8 mouse cellular contexts compared by ENCODE assay signal in genomic region chr2:30418259-30418658, GRCm38 (mm10). TPM values are rescaled to one million over a fixed set of nuclear protein-coding genes. Genes with fewer than 3 reads are reported as not detected.
DNase-seq lines count a peak whose midpoint lies in the region; ATAC-seq and TF ChIP-seq lines count a peak whose summit lies in the region.

No protein-coding gene starts in this region.

- peaks cover 68% of the 10 kb centered on the region for H3K79me2 ChIP-seq in myocyte (ENCODE audit: control insufficient read depth, insufficient read depth)

- H3K4me2 ChIP-seq in kidney, postnatal 0 days (ENCODE audit: low read length): peak overlapping the region; percentile 77; the same call in 1 of the 2 replicates
- peak overlapping the region; percentile 37 for H3K4me2 ChIP-seq in hindbrain, postnatal 0 days (ENCODE audit: low read depth, low read length)
- H3K4me2 ChIP-seq in myocyte (ENCODE audit: low read depth): peak overlapping the region; percentile 94

- peaks cover 25% of the 10 kb centered on the region for H3K4me1 ChIP-seq in kidney, postnatal 0 days (replicated peaks; ENCODE audit: insufficient read depth, low read length)
- H3K4me1 ChIP-seq in hindbrain, postnatal 0 days (ENCODE audit: insufficient read depth, low read length): peaks cover 18% of the 10 kb centered on the region

- intact Hi-C loops in gastrocnemius, postnatal 14 days (cut with DNase I; ENCODE audit: low total_unique reads): no loop called here

- ATAC-seq in kidney, postnatal 0 days (replicated peaks; ENCODE audit: low FRiP score, low read depth): no peak
- no peak for ATAC-seq in hindbrain, postnatal 0 days

- no peaks in the 10 kb centered on the region for H3K27me3 ChIP-seq in kidney, postnatal 0 days (ENCODE audit: insufficient read depth, low read length)
- H3K27me3 ChIP-seq in hindbrain, postnatal 0 days (ENCODE audit: insufficient read depth, low read length): no peaks in the 10 kb centered on the region
- no peaks in the 10 kb centered on the region for H3K27me3 ChIP-seq in myocyte (ENCODE audit: control insufficient read depth, insufficient read depth, insufficient read length)

- H3ac ChIP-seq in myocyte (ENCODE audit: control insufficient read depth, insufficient read length): no peak overlapping the region

- DNase-seq in cerebellum, adult 11-12 months: peak; percentile 43
- no peak for DNase-seq in cerebellum, adult 9-10 months
- DNase-seq in kidney, postnatal 0 days (ENCODE audit: low spot score): no peak
- DNase-seq in kidney, adult 18-20 months: no peak
- DNase-seq in hindbrain, postnatal 0 days (ENCODE audit: low spot score): no peak
- no peak for DNase-seq in gastrocnemius, postnatal 14 days
- no peak for DNase-seq in urinary bladder, adult 2 months (ENCODE audit: low spot score)

- H3K4me3 ChIP-seq in kidney, postnatal 0 days (replicated peaks; ENCODE audit: low read depth, low read length): no peak overlapping the region
- no peak overlapping the region for H3K4me3 ChIP-seq in hindbrain, postnatal 0 days (ENCODE audit: low read length)
- no peak overlapping the region for H3K4me3 ChIP-seq in myocyte

- no peak overlapping the region for H3K27ac ChIP-seq in kidney, postnatal 0 days
- no peak overlapping the region for H3K27ac ChIP-seq in hindbrain, postnatal 0 days

- 60% methylated on average over 6 of the region's 6 CpGs for WGBS in kidney, postnatal 0 days
- 70% methylated on average over 6 of the region's 6 CpGs for WGBS in hindbrain, postnatal 0 days

- no peaks in the 10 kb centered on the region for H3K9me3 ChIP-seq in kidney, postnatal 0 days (replicated peaks; ENCODE audit: low read length)
- H3K9me3 ChIP-seq in hindbrain, postnatal 0 days (ENCODE audit: low read length): no peaks in the 10 kb centered on the region

- no peak for TF ChIP-seq POLR2A in myocyte (IDR thresholded peaks at IDR 0.05; ENCODE audit: insufficient read length, low read depth)

- no peak for TF ChIP-seq CTCF in kidney, postnatal 0 days (IDR thresholded peaks at IDR 0.05; ENCODE audit: low read depth)
- no peak for TF ChIP-seq CTCF in hindbrain, postnatal 0 days (IDR thresholded peaks at IDR 0.05; ENCODE audit: low read depth)

- H3K9ac ChIP-seq in kidney, postnatal 0 days (ENCODE audit: low read depth, low read length): no peak overlapping the region
- H3K9ac ChIP-seq in hindbrain, postnatal 0 days (replicated peaks; ENCODE audit: low read length): peak overlapping the region; percentile 28; the same call in 1 of the 2 replicates

- no peaks in the 10 kb centered on the region for H3K36me3 ChIP-seq in kidney, postnatal 0 days (ENCODE audit: insufficient read depth, low read length)
- H3K36me3 ChIP-seq in hindbrain, postnatal 0 days (ENCODE audit: insufficient read depth, low read length): no peaks in the 10 kb centered on the region
- no peaks in the 10 kb centered on the region for H3K36me3 ChIP-seq in myocyte (ENCODE audit: control insufficient read depth, insufficient read depth)

TF ChIP-seq in myocyte, 11 proteins besides CTCF, POLR2A, EP300 and RAD21:
- no peak for TF ChIP-seq CEBPB (IDR thresholded peaks at IDR 0.05; ENCODE audit: insufficient read depth, poor library complexity, severe bottlenecking)
- TF ChIP-seq MAX (IDR thresholded peaks at IDR 0.05; ENCODE audit: low read depth): no peak
- TF ChIP-seq MYOG (IDR thresholded peaks at IDR 0.05; ENCODE audit: control insufficient read depth in 1 of 3, insufficient read depth in 1 of 3, insufficient read length in 2 of 3, low read depth in 2 of 3): no peak
TF ChIP-seq in myocyte: peak in this region for 0.

RNA-seq across cellular contexts. Expression of gene Ptpa, which starts 2.4 kb away (rescaled TPM):
- polyA plus RNA-seq in kidney, postnatal 0 days (2015; fragmentation: Nextera tagmentation; extraction: Ambion mirVana): 131 and 142 TPM in 2 replicates
- total RNA-seq in hindbrain, postnatal 0 days (2014; rRNA removed): 140 and 156 TPM in 2 replicates
- 133 and 138 TPM in 2 replicates for polyA plus RNA-seq in hindbrain, postnatal 0 days (2015; fragmentation: Nextera tagmentation; extraction: Ambion mirVana)
- polyA plus RNA-seq in myocyte (2012; fragmentation: generic; extraction: Trizol): 151 TPM
- total RNA-seq in gastrocnemius, postnatal 14 days (2021): 10 to 100 TPM; 71.1 to 80.7 TPM
- 90.0 and 93.9 TPM in 2 replicates for polyA plus RNA-seq in urinary bladder, adult 2 months (2012; rRNA removed)

RNA-seq across cellular contexts. Expression of gene Crat, which starts 2.6 kb away (rescaled TPM):
- 42.9 and 49.2 TPM in 2 replicates for polyA plus RNA-seq in kidney, postnatal 0 days (2015; fragmentation: Nextera tagmentation; extraction: Ambion mirVana)
- total RNA-seq in hindbrain, postnatal 0 days (2014; rRNA removed): 49.3 and 51.5 TPM in 2 replicates
- 26.0 and 27.6 TPM in 2 replicates for polyA plus RNA-seq in hindbrain, postnatal 0 days (2015; fragmentation: Nextera tagmentation; extraction: Ambion mirVana)
- polyA plus RNA-seq in myocyte (2012; fragmentation: generic; extraction: Trizol): 42.2 TPM
- 100 to 1,000 TPM; 251 to 325 TPM for total RNA-seq in gastrocnemius, postnatal 14 days (2021)
- 27.3 and 38.1 TPM in 2 replicates for polyA plus RNA-seq in urinary bladder, adult 2 months (2012; rRNA removed)

RNA-seq across cellular contexts. Expression of gene Dolpp1, which starts 26.2 kb away (rescaled TPM):
- 23.4 and 24.5 TPM in 2 replicates for polyA plus RNA-seq in kidney, postnatal 0 days (2015; fragmentation: Nextera tagmentation; extraction: Ambion mirVana)
- total RNA-seq in hindbrain, postnatal 0 days (2014; rRNA removed): 119 and 122 TPM in 2 replicates
- 48.2 and 49.4 TPM in 2 replicates for polyA plus RNA-seq in hindbrain, postnatal 0 days (2015; fragmentation: Nextera tagmentation; extraction: Ambion mirVana)
- 15.7 TPM for polyA plus RNA-seq in myocyte (2012; fragmentation: generic; extraction: Trizol)
- 1 to 10 TPM; 7.0 to 7.3 TPM for total RNA-seq in gastrocnemius, postnatal 14 days (2021)
- polyA plus RNA-seq in urinary bladder, adult 2 months (2012; rRNA removed): 18.9 and 27.3 TPM in 2 replicates

RNA-seq across cellular contexts. Expression of gene Miga2, which starts 54.2 kb away (rescaled TPM):
- 22.2 and 22.8 TPM in 2 replicates for polyA plus RNA-seq in kidney, postnatal 0 days (2015; fragmentation: Nextera tagmentation; extraction: Ambion mirVana)
- 67.6 and 79.9 TPM in 2 replicates for total RNA-seq in hindbrain, postnatal 0 days (2014; rRNA removed)
- 34.4 and 35.3 TPM in 2 replicates for polyA plus RNA-seq in hindbrain, postnatal 0 days (2015; fragmentation: Nextera tagmentation; extraction: Ambion mirVana)
- polyA plus RNA-seq in myocyte (2012; fragmentation: generic; extraction: Trizol): 13.6 TPM
- 10 to 100 TPM; 16.3 to 16.8 TPM for total RNA-seq in gastrocnemius, postnatal 14 days (2021)
- polyA plus RNA-seq in urinary bladder, adult 2 months (2012; rRNA removed): 32.6 and 34.4 TPM in 2 replicates

RNA-seq across cellular contexts. Expression of gene Ier5l, which starts 55.8 kb away (rescaled TPM):
- 3.5 and 8.1 TPM in 2 replicates for polyA plus RNA-seq in kidney, postnatal 0 days (2015; fragmentation: Nextera tagmentation; extraction: Ambion mirVana)
- 26.5 and 30.2 TPM in 2 replicates for total RNA-seq in hindbrain, postnatal 0 days (2014; rRNA removed)
- polyA plus RNA-seq in hindbrain, postnatal 0 days (2015; fragmentation: Nextera tagmentation; extraction: Ambion mirVana): 2.4 and 2.8 TPM in 2 replicates
- polyA plus RNA-seq in myocyte (2012; fragmentation: generic; extraction: Trizol): 20.5 TPM
- total RNA-seq in gastrocnemius, postnatal 14 days (2021): 1 to 10 TPM; 3.5 to 4.2 TPM
- polyA plus RNA-seq in urinary bladder, adult 2 months (2012; rRNA removed): 10.7 and 11.0 TPM in 2 replicates

Comparison
In these comparisons a context has a peak if more than half of its experiments do, and no peak if none do; other contexts are left out.
1. H3K4me2 ChIP-seq: peak in every context shown above with its lines; median percentile 94 in myocyte; 77 in kidney, postnatal 0 days; 37 in hindbrain, postnatal 0 days.